Comparison of ENCODE assay signal across 11 mouse cellular contexts in the genomic region with DNA sequence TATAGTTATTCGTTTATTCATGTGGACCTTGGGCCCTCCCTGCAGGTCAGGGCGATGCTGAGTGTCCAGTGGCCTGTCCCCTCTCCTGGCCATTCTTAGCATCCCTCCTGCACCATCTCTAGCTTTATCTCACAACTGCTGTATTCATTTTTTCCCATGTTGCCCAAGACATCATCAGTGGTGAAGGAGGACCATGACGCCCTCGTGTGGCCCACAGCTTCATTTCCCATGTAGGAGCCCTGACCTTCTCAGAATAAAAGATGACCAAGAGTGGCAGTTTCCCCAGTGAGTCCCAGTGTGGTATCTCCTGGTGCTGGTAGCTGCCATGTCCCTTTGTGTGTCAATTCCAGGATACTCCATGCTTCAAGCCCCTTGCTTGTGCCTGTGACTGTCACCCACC. TPM values are rescaled to one million over a fixed set of nuclear protein-coding genes. Genes with fewer than 3 reads are reported as not detected.
DNase-seq lines count a peak whose midpoint lies in the region; ATAC-seq and TF ChIP-seq lines count a peak whose summit lies in the region.
"Had no signal": no experiment of that assay in that cellular context is flagged by ENCODE, and none has a peak within 500 bp of the region (broad histone marks: within the 10 kb centered on the region; RNA-seq: fewer than 3 reads in every experiment).

No protein-coding gene starts in this region.

- H3K4me2 ChIP-seq in hindbrain, embryonic 12.5 days (replicated peaks) = no peak overlapping the region
- no peak overlapping the region for H3K4me2 ChIP-seq in hindbrain, embryonic 11.5 days (replicated peaks; ENCODE audit: low read depth, low read length)
- no peak overlapping the region for H3K4me2 ChIP-seq in lung, embryonic 14.5 days
- H3K4me2 ChIP-seq: heart, embryonic 15.5 days; lung, embryonic 15.5 days had no signal

- no peaks in the 10 kb centered on the region for H3K27me3 ChIP-seq in hindbrain, embryonic 12.5 days
- no peaks in the 10 kb centered on the region for H3K27me3 ChIP-seq in hindbrain, embryonic 11.5 days (ENCODE audit: control insufficient read depth, insufficient read depth, low read length)
- H3K27me3 ChIP-seq in lung, embryonic 14.5 days (ENCODE audit: insufficient read depth, low read length) = no peaks in the 10 kb centered on the region
- no peaks in the 10 kb centered on the region for H3K27me3 ChIP-seq in MEL (ENCODE audit: control insufficient read depth in 1 of 2, insufficient read depth in 2 of 2, low read length in 2 of 2)
- H3K27me3 ChIP-seq: heart, embryonic 15.5 days; lung, embryonic 15.5 days had no signal

- no peaks in the 10 kb centered on the region for H3K79me2 ChIP-seq in MEL (ENCODE audit: control insufficient read depth, insufficient read depth, low read length, poor library complexity)

- ATAC-seq in hindbrain, embryonic 12.5 days (ENCODE audit: low FRiP score) = no peak
- no peak for ATAC-seq in hindbrain, embryonic 11.5 days (ENCODE audit: low FRiP score)
- no peak for ATAC-seq in lung, embryonic 14.5 days (ENCODE audit: insufficient read depth)

- no peak overlapping the region for H3K27ac ChIP-seq in hindbrain, embryonic 12.5 days
- no peak overlapping the region for H3K27ac ChIP-seq in hindbrain, embryonic 11.5 days (ENCODE audit: low read depth, low read length)
- no peak overlapping the region for H3K27ac ChIP-seq in lung, embryonic 14.5 days (ENCODE audit: low read depth)
- H3K27ac ChIP-seq in MEL (ENCODE audit: control insufficient read depth, low read depth, low read length) = no peak overlapping the region
- no peak overlapping the region for H3K27ac ChIP-seq in cortical plate, adult 2 months (ENCODE audit: insufficient read depth, low read length)
- H3K27ac ChIP-seq: lung, embryonic 15.5 days had no signal

- H3K4me3 ChIP-seq in hindbrain, embryonic 12.5 days = no peak overlapping the region
- no peak overlapping the region for H3K4me3 ChIP-seq in hindbrain, embryonic 11.5 days (ENCODE audit: low read depth, low read length)
- H3K4me3 ChIP-seq in lung, embryonic 14.5 days (ENCODE audit: low read depth, low read length) = no peak overlapping the region
- no peak overlapping the region for H3K4me3 ChIP-seq in MEL (ENCODE audit: control insufficient read depth in 1 of 2, insufficient read depth in 1 of 2, low read depth in 2 of 2, low read length in 2 of 2)
- no peak overlapping the region for H3K4me3 ChIP-seq in cortical plate, adult 2 months (ENCODE audit: insufficient read depth, low read length)
- H3K4me3 ChIP-seq: heart, embryonic 15.5 days; lung, embryonic 15.5 days had no signal

- TF ChIP-seq POLR2A in MEL (IDR thresholded peaks at IDR 0.05; ENCODE audit: control insufficient read depth in 1 of 2, insufficient read depth in 1 of 2, low read depth in 1 of 2, low read length in 2 of 2, poor library complexity in 1 of 2) = no peak
- TF ChIP-seq POLR2A in cortical plate, adult 2 months (IDR thresholded peaks at IDR 0.05; ENCODE audit: extremely low read depth, insufficient read depth, low read length) = no peak

- H3K9ac ChIP-seq in hindbrain, embryonic 12.5 days = 0 out of 2 replicates have a peak overlapping the region, but pooled peaks have one; percentile 15
- H3K9ac ChIP-seq in hindbrain, embryonic 11.5 days (ENCODE audit: low read depth, low read length) = no peak overlapping the region
- H3K9ac ChIP-seq in lung, embryonic 14.5 days = no peak overlapping the region
- no peak overlapping the region for H3K9ac ChIP-seq in MEL (ENCODE audit: control insufficient read depth, low read depth, low read length, poor library complexity, severe bottlenecking)
- H3K9ac ChIP-seq: heart, embryonic 15.5 days; lung, embryonic 15.5 days had no signal

- peak; percentile 24; the same call in 1 of the 2 replicates for TF ChIP-seq CTCF in lung, embryonic 14.5 days (IDR thresholded peaks at IDR 0.05; ENCODE audit: low read depth)
- TF ChIP-seq CTCF in MEL (IDR thresholded peaks at IDR 0.05 in 2 of 3, conservative IDR thresholded peaks at IDR 0.05 in 1 of 3; ENCODE audit: control insufficient read depth in 1 of 3, insufficient read depth in 1 of 3, low read depth in 2 of 3, low read length in 3 of 3, poor library complexity in 1 of 3, severe bottlenecking in 1 of 3) = peak in 2 of 3 experiments; percentile 22 to 27; a peak in 3 of 6 replicates
- peak; percentile 25; the same call in 1 of the 2 replicates for TF ChIP-seq CTCF in cortical plate, adult 2 months (IDR thresholded peaks at IDR 0.05; ENCODE audit: extremely low read depth, insufficient read depth, low read length)

- no peak for TF ChIP-seq EP300 in MEL (IDR thresholded peaks at IDR 0.05; ENCODE audit: low read depth in 1 of 2, low read length in 2 of 2)

- DNase-seq in hindbrain, embryonic 11.5 days (ENCODE audit: low spot score) = no peak
- DNase-seq in lung, embryonic 14.5 days = no peak
- DNase-seq in lung, adult 18-20 months = no peak
- no peak for DNase-seq in MEL (ENCODE audit: low read depth, low spot score)
- DNase-seq in right cerebral cortex, postnatal 10 days (ENCODE audit: low spot score in 2 of 2) = no peak
- DNase-seq in adrenal gland, postnatal 36 days = no peak
- DNase-seq: right cerebral cortex, postnatal 4 days had no signal

- peaks cover 65% of the 10 kb centered on the region for H3K36me3 ChIP-seq in hindbrain, embryonic 12.5 days
- H3K36me3 ChIP-seq in hindbrain, embryonic 11.5 days (ENCODE audit: control insufficient read depth, insufficient read depth, low read length) = 0 out of 2 replicates have a peak, but pooled peaks cover 2% of the 10 kb centered on the region
- peaks cover 51% of the 10 kb centered on the region for H3K36me3 ChIP-seq in lung, embryonic 14.5 days (ENCODE audit: insufficient read depth)
- peaks cover 0 to 2% of the 10 kb centered on the region in 2 experiments; a peak in 2 of 4 replicates for H3K36me3 ChIP-seq in MEL (ENCODE audit: control insufficient read depth in 1 of 2, insufficient read depth in 2 of 2, low read length in 2 of 2)

- no peaks in the 10 kb centered on the region for H3K9me3 ChIP-seq in hindbrain, embryonic 12.5 days (replicated peaks)
- no peaks in the 10 kb centered on the region for H3K9me3 ChIP-seq in hindbrain, embryonic 11.5 days (ENCODE audit: control insufficient read depth, low read length)
- H3K9me3 ChIP-seq in lung, embryonic 14.5 days (ENCODE audit: low read depth, low read length) = no peaks in the 10 kb centered on the region
- no peaks in the 10 kb centered on the region for H3K9me3 ChIP-seq in MEL (replicated peaks; ENCODE audit: insufficient read depth, low read length)
- H3K9me3 ChIP-seq: heart, embryonic 15.5 days; lung, embryonic 15.5 days had no signal

- 87% methylated on average over 4 of the region's 4 CpGs for WGBS in hindbrain, embryonic 12.5 days
- WGBS in hindbrain, embryonic 11.5 days = 86% methylated on average over 4 of the region's 4 CpGs
- 87% methylated on average over 4 of the region's 4 CpGs for WGBS in lung, embryonic 14.5 days

- H3K4me1 ChIP-seq in hindbrain, embryonic 12.5 days = peaks cover 11% of the 10 kb centered on the region
- 0 out of 2 replicates have a peak, but pooled peaks cover 2% of the 10 kb centered on the region for H3K4me1 ChIP-seq in hindbrain, embryonic 11.5 days (replicated peaks; ENCODE audit: control insufficient read depth, insufficient read depth, low read length)
- H3K4me1 ChIP-seq in lung, embryonic 14.5 days (ENCODE audit: insufficient read depth) = no peaks in the 10 kb centered on the region
- no peaks in the 10 kb centered on the region for H3K4me1 ChIP-seq in MEL (ENCODE audit: control insufficient read depth in 1 of 2, insufficient read depth in 2 of 2, low read length in 2 of 2)
- H3K4me1 ChIP-seq in cortical plate, adult 2 months (ENCODE audit: control insufficient read depth, insufficient read depth, low read length) = peaks cover 14% of the 10 kb centered on the region
- H3K4me1 ChIP-seq: lung, embryonic 15.5 days had no signal

- peak; percentile 18 for TF ChIP-seq RAD21 in MEL (IDR thresholded peaks at IDR 0.05; ENCODE audit: low read depth, low read length)

TF ChIP-seq in MEL, 35 proteins besides CTCF, POLR2A, EP300 and RAD21:
- TF ChIP-seq SMC3 (IDR thresholded peaks at IDR 0.05; ENCODE audit: low read depth, low read length) (peak; percentile 34), ETS1 (IDR thresholded peaks at IDR 0.05; ENCODE audit: low read depth, low read length) (no peak), UBTF (IDR thresholded peaks at IDR 0.05; ENCODE audit: borderline replicate concordance, insufficient read depth, low read depth, low read length) (no peak)

RNA-seq across cellular contexts. Expression of a gene that starts 13.5 kb away (rescaled TPM):
- polyA plus RNA-seq in hindbrain, embryonic 12.5 days (2016; fragmentation: Nextera tagmentation; extraction: Ambion mirVana) = 108 and 111 TPM in 2 replicates
- 123 and 126 TPM in 2 replicates for polyA plus RNA-seq in hindbrain, embryonic 11.5 days (2014; fragmentation: Nextera tagmentation; extraction: Ambion mirVana)
- polyA plus RNA-seq in lung, embryonic 14.5 days (2014; fragmentation: Nextera tagmentation; extraction: Ambion mirVana) = 143 and 152 TPM in 2 replicates
- total RNA-seq in MEL (2012; rRNA removed) = 163 and 173 TPM in 2 replicates
- polyA plus RNA-seq in MEL (2012; ENCODE audit: insufficient read depth in 1 of 2, insufficient read length in 2 of 2, low read depth in 1 of 2, low replicate concordance in 2 of 2, missing spikeins in 1 of 2) = 100 to 1,000 TPM in 1 of 2 experiments, not detected in 1; 200 TPM
- 86.4 and 87.2 TPM in 2 replicates for polyA plus RNA-seq in cortical plate, adult 2 months (2012; rRNA removed)
- total RNA-seq in adrenal gland, postnatal 36 days (2021) = 100 to 1,000 TPM; 193 to 224 TPM
